Mouse (Mus musculus) stomach, postnatal 0 days (tissue): ENCODE data around the gene Sptan1.

Experiments used
- CTCF ChIP-seq: IDR thresholded peaks from 2 replicates; pipeline ENCODE4 v1.5.1; 2016; ENCODE audit warnings: antibody characterized with exemption, low read depth, mild to moderate bottlenecking, moderate library complexity
- EP300 ChIP-seq: optimal IDR thresholded peaks from 2 replicates; pipeline ENCODE3; 2016; ENCODE audit warnings: antibody characterized with exemption

DNA sequence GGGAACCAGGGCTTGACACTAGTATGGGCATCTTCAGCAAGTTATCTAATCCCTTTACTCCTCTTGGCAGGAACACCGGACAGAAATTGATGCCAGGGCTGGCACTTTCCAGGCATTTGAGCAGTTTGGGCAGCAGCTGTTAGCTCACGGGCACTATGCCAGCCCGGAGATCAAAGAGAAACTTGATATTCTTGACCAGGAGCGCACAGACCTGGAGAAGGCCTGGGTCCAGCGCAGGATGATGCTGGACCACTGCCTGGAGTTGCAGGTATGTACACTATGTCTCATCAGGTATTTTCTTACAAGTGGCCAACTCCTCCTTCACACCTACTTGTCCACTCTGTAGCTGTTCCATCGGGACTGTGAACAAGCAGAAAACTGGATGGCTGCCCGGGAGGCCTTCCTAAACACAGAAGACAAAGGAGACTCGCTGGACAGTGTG, 45.5 kb downstream of the Sptan1 start:
- TF ChIP-seq EP300 (no peak), CTCF (no peak)
